Mouse (Mus musculus): ENCODE data around the gene Fnbp4. TPM values are rescaled to one million over a fixed set of nuclear protein-coding genes. Genes with fewer than 3 reads are reported as not detected.
A peak's percentile ranks its signal among the peaks of the same experiment; 100 is the strongest.

The Fnbp4 gene
- total and polyA plus RNA-seq, 3 experiments, result 61.1 to 156 (median 146) TPM

GRCm38 (mm10) chr2:90745740-90746537 lies 769 bp downstream of the Fnbp4 start:
- Histone ChIP-seq H3K36me3 (replicated peaks) (peaks cover 34% of the 10 kb centered on the region), H3K4me1 (ENCODE audit: insufficient read depth, low read depth, low read length) (peaks cover 33% of the 10 kb centered on the region), H3K4me3 (ENCODE audit: low read depth, low read length) (peak overlapping the region; percentile 92), H3K9me3 (replicated peaks) (no peaks in the 10 kb centered on the region; the same call in 1 of the 2 replicates), H3K27me3 (ENCODE audit: insufficient read depth, low read length) (no peaks in the 10 kb centered on the region)
- TF ChIP-seq GATA1 (IDR thresholded peaks at IDR 0.05; ENCODE audit: borderline replicate concordance, low read length) (no peak), GATA2 (IDR thresholded peaks at IDR 0.05; ENCODE audit: borderline replicate concordance, low read depth, low read length) (no peak), CTCF (IDR thresholded peaks at IDR 0.05; ENCODE audit: low read depth, low read length) (no peak), TAL1 (conservative IDR thresholded peaks at IDR 0.05; ENCODE audit: low read depth, low read length) (no peak), POLR2AphosphoS5 (IDR thresholded peaks at IDR 0.05; ENCODE audit: insufficient replicate concordance, low read depth, low read length) (no peak)
- DNase-seq (ENCODE audit: low spot score), result no peak
- no peak for ATAC-seq (ENCODE audit: extremely low read depth, insufficient number of reproducible peaks, low FRiP score, poor library complexity, severe bottlenecking)

GRCm38 (mm10) chr2:90746538-90746865 lies 1.3 kb downstream of the Fnbp4 start:
- no peaks in the 10 kb centered on the region for H3K27me3 ChIP-seq (ENCODE audit: insufficient read depth, low read length)
- peak; percentile 8 for DNase-seq (ENCODE audit: low spot score)
- peak overlapping the region; percentile 92 for H3K4me3 ChIP-seq (ENCODE audit: low read depth, low read length)

DNA sequence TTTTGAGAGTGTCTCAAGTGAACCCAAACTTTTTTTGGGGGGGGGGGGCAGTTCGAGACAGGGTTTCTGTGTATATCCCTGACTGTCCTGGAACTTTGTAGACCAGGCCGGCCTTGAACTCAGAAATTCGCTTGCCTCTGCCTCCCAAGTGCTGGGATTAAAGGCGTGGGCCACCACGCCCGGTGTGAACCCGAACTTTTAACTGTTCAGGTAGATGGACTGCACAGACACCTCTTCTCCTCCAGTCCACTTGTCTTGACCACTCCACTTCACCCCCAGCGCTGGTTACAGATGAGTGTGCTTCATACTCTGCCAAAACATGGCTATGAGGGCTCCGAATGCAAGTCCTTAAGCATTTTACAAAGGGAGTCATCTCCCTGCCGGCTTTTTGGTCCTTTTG lies 2.0 kb downstream of the Fnbp4 start:
- H3K4me3 ChIP-seq (ENCODE audit: low read depth, low read length), result peak overlapping the region; percentile 92; the same call in 1 of the 2 replicates
- peaks cover 39% of the 10 kb centered on the region for H3K4me1 ChIP-seq (ENCODE audit: insufficient read depth, low read depth, low read length)
- TF ChIP-seq GATA2 (IDR thresholded peaks at IDR 0.05; ENCODE audit: borderline replicate concordance, low read depth, low read length) (no peak), GATA1 (IDR thresholded peaks at IDR 0.05; ENCODE audit: borderline replicate concordance, low read length) (no peak), POLR2AphosphoS5 (IDR thresholded peaks at IDR 0.05; ENCODE audit: insufficient replicate concordance, low read depth, low read length) (no peak), TAL1 (conservative IDR thresholded peaks at IDR 0.05; ENCODE audit: low read depth, low read length) (no peak), CTCF (IDR thresholded peaks at IDR 0.05; ENCODE audit: low read depth, low read length) (no peak)
- H3K27me3 ChIP-seq (ENCODE audit: insufficient read depth, low read length), result no peaks in the 10 kb centered on the region
- H3K9me3 ChIP-seq (replicated peaks), result no peaks in the 10 kb centered on the region; the same call in 1 of the 2 replicates
- ATAC-seq (ENCODE audit: extremely low read depth, insufficient number of reproducible peaks, low FRiP score, poor library complexity, severe bottlenecking) (no peak), DNase-seq (ENCODE audit: low spot score) (no peak)
- peaks cover 40% of the 10 kb centered on the region for H3K36me3 ChIP-seq (replicated peaks)

More at GRCm38 (mm10) chr2:90746538-90746865, 1.3 kb downstream of the Fnbp4 start:
- H3K9me3 ChIP-seq (replicated peaks), result no peaks in the 10 kb centered on the region; the same call in 1 of the 2 replicates
- peaks cover 38% of the 10 kb centered on the region for H3K4me1 ChIP-seq (ENCODE audit: insufficient read depth, low read depth, low read length)
- peaks cover 39% of the 10 kb centered on the region for H3K36me3 ChIP-seq (replicated peaks)
- no peak for ATAC-seq (ENCODE audit: extremely low read depth, insufficient number of reproducible peaks, low FRiP score, poor library complexity, severe bottlenecking)
- TF ChIP-seq GATA1 (IDR thresholded peaks at IDR 0.05; ENCODE audit: borderline replicate concordance, low read length), result no peak
- TF ChIP-seq CTCF (IDR thresholded peaks at IDR 0.05; ENCODE audit: low read depth, low read length), result no peak
- TF ChIP-seq GATA2 (IDR thresholded peaks at IDR 0.05; ENCODE audit: borderline replicate concordance, low read depth, low read length), result no peak
- no peak for TF ChIP-seq TAL1 (conservative IDR thresholded peaks at IDR 0.05; ENCODE audit: low read depth, low read length)
- no peak for TF ChIP-seq POLR2AphosphoS5 (IDR thresholded peaks at IDR 0.05; ENCODE audit: insufficient replicate concordance, low read depth, low read length)

GRCm38 (mm10) chr2:90749676-90750459 lies 4.7 kb downstream of the Fnbp4 start:
- Histone ChIP-seq H3K4me3 (ENCODE audit: low read depth, low read length) (no peak overlapping the region; the same call in 1 of the 2 replicates), H3K9me3 (replicated peaks) (no peaks in the 10 kb centered on the region; the same call in 1 of the 2 replicates), H3K27me3 (ENCODE audit: insufficient read depth, low read length) (no peaks in the 10 kb centered on the region), H3K4me1 (ENCODE audit: insufficient read depth, low read depth, low read length) (peaks cover 36% of the 10 kb centered on the region), H3K36me3 (replicated peaks) (peaks cover 66% of the 10 kb centered on the region)
- DNase-seq (ENCODE audit: low spot score) (no peak), ATAC-seq (ENCODE audit: extremely low read depth, insufficient number of reproducible peaks, low FRiP score, poor library complexity, severe bottlenecking) (no peak)
- TF ChIP-seq POLR2AphosphoS5 (IDR thresholded peaks at IDR 0.05; ENCODE audit: insufficient replicate concordance, low read depth, low read length), result no peak
- no peak for TF ChIP-seq GATA1 (IDR thresholded peaks at IDR 0.05; ENCODE audit: borderline replicate concordance, low read length)
- no peak for TF ChIP-seq TAL1 (conservative IDR thresholded peaks at IDR 0.05; ENCODE audit: low read depth, low read length)
- no peak for TF ChIP-seq GATA2 (IDR thresholded peaks at IDR 0.05; ENCODE audit: borderline replicate concordance, low read depth, low read length)
- no peak for TF ChIP-seq CTCF (IDR thresholded peaks at IDR 0.05; ENCODE audit: low read depth, low read length)

GRCm38 (mm10) chr2:90753565-90753964 lies 8.4 kb downstream of the Fnbp4 start:
- Histone ChIP-seq H3K4me3 (ENCODE audit: low read depth, low read length) (no peak overlapping the region), H3K4me1 (ENCODE audit: insufficient read depth, low read depth, low read length) (peaks cover 29% of the 10 kb centered on the region), H3K27me3 (ENCODE audit: insufficient read depth, low read length) (no peaks in the 10 kb centered on the region), H3K9me3 (replicated peaks) (no peaks in the 10 kb centered on the region), H3K36me3 (replicated peaks) (peaks cover 89% of the 10 kb centered on the region)
- no peak for ATAC-seq (ENCODE audit: extremely low read depth, insufficient number of reproducible peaks, low FRiP score, poor library complexity, severe bottlenecking)
- no peak for TF ChIP-seq POLR2AphosphoS5 (IDR thresholded peaks at IDR 0.05; ENCODE audit: insufficient replicate concordance, low read depth, low read length)
- TF ChIP-seq CTCF (IDR thresholded peaks at IDR 0.05; ENCODE audit: low read depth, low read length), result no peak
- no peak for TF ChIP-seq TAL1 (conservative IDR thresholded peaks at IDR 0.05; ENCODE audit: low read depth, low read length)
- no peak for TF ChIP-seq GATA2 (IDR thresholded peaks at IDR 0.05; ENCODE audit: borderline replicate concordance, low read depth, low read length)
- no peak for TF ChIP-seq GATA1 (IDR thresholded peaks at IDR 0.05; ENCODE audit: borderline replicate concordance, low read length)
- DNase-seq (ENCODE audit: low spot score), result no peak

- Histone ChIP-seq H3K36me3 (replicated peaks) (peaks cover 89% of the 10 kb centered on the region), H3K9me3 (replicated peaks) (no peaks in the 10 kb centered on the region), H3K27me3 (ENCODE audit: insufficient read depth, low read length) (no peaks in the 10 kb centered on the region), H3K4me1 (ENCODE audit: insufficient read depth, low read depth, low read length) (peaks cover 23% of the 10 kb centered on the region), H3K4me3 (ENCODE audit: low read depth, low read length) (no peak overlapping the region)
- DNase-seq (ENCODE audit: low spot score) (no peak), ATAC-seq (ENCODE audit: extremely low read depth, insufficient number of reproducible peaks, low FRiP score, poor library complexity, severe bottlenecking) (no peak)
- TF ChIP-seq GATA1 (IDR thresholded peaks at IDR 0.05; ENCODE audit: borderline replicate concordance, low read length), result no peak
- TF ChIP-seq CTCF (IDR thresholded peaks at IDR 0.05; ENCODE audit: low read depth, low read length), result no peak
- TF ChIP-seq POLR2AphosphoS5 (IDR thresholded peaks at IDR 0.05; ENCODE audit: insufficient replicate concordance, low read depth, low read length), result no peak
These were observed 9.0 kb downstream of the Fnbp4 start for GRCm38 (mm10) chr2:90754188-90754587.
